Mouse (Mus musculus): ENCODE results near the gene Zfp64.

Gene Zfp64

GRCm38 (mm10) chr2:168848553-168848952 is 106.8 kb downstream of the Zfp64 start:
- DNase-seq (ENCODE audit: low read depth, low spot score), result no peak

DNA sequence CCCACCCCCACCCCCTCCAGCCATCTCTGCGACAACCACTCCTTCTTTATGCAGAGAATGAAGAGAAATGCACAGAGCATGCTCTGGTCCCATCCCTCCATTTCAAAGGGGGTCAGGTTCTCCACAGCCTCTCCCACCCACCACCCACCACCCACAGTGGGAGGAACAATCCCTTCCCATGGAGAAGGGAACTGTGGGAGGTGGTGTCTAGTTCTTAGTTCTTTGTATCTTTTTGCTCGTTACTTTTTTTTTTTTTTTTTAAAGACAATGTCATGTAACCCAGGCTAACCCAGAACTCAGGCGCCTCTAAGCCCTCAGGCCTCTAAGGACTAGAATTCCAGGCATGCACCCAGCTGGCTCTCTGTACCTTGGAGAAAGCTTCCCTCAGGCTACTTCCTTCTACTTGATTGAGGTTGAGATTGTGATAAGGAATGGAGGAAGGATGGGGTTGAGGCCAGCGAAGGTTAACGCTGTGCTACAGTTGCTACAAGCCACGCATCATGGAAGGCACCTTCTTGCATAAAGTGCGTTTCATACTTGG is 109.1 kb downstream of the Zfp64 start:
- no peak for DNase-seq (ENCODE audit: low read depth, low spot score)

All from A20 (cell line).